Mouse (Mus musculus): Measurements from ENCODE around the gene Gm5128.
"Not testable (repeated sequence)": the region's sequence is repeated elsewhere in the genome, so short reads cannot be mapped to it uniquely, and the experiment has no call there.

Gene Gm5128
- long read RNA-seq, experiment 1: 0 reads
- long read RNA-seq, experiment 2: 0 reads

DNA sequence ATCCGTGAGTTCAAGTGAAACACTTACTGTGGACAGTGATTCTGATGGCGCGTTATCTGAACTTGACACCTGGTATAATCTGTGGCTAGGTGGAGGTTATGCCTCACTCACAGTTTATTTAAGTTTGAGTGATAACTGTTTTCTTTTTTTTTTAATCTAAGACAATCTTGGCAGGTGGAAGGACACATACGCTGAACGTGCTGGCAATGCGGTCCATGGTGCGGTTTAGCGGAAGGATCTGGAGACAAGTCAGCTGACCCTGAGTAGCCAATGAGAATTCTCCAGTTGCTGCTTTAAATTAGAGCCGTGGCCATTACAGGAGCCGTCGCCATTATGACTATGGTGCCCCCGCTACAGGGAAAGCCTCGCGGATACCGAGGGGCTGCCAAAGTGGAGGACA is at the start of gene Gm5128:
Gm5128 (plus strand) TSS at position 301 of the 400 bp plus-strand sequence.
- intact Hi-C loops (cut with DNase I): not testable (repeated sequence)

DNA sequence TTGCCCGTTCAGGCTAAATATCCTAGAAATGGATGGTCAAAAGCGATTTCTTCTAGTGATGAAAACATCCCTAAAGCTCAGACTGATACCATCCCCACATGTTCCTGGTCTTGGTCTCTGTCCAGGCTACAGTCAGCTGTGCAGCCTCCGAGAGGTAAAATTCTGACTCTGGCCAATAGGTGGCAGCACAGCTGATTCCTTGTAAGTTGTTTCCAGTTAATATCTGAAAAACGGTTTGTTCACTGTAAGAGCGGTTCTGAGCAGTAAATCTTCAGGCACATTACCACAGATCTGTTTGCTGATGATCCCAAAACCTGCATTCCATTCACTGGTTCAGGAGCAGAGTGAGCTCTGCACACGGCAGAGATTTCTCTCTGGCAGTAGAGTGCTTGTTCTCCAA is 12.4 kb upstream of the Gm5128 start:
- intact Hi-C loops (cut with DNase I): not testable (repeated sequence)

- intact Hi-C loops (cut with DNase I): not testable (repeated sequence)
Measured at GRCm38 (mm10) chrX:135361943-135362342, 11.1 kb upstream of the Gm5128 start.

GRCm38 (mm10) chrX:135403578-135403977 is 30.5 kb downstream of the Gm5128 start:
- intact Hi-C loops (cut with DNase I): not testable (repeated sequence)

GRCm38 (mm10) chrX:135421203-135421602 is 48.1 kb downstream of the Gm5128 start:
- intact Hi-C loops (cut with DNase I): not testable (repeated sequence)

DNA sequence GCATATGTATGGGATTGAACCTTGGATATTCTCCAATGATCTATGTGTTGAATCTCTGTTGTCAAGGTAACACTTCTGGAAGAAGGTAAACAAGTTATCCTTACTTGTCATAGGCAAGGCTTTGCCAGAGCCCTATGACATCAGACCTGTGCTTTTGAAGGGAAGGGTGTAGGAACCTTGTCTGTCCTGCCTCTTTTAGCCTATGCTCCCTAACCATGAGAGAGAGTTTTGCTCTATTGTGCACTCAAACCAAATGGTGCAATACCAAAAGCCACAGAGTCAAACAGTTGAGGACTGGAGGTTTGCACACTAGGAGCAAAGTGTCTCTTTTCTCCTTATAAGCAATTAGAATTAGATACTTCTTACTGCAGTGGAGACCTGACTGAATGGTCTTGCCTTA is 48.7 kb downstream of the Gm5128 start:
- intact Hi-C loops (cut with DNase I): not testable (repeated sequence)

GRCm38 (mm10) chrX:135422473-135422872 is 49.4 kb downstream of the Gm5128 start:
- intact Hi-C loops (cut with DNase I): not testable (repeated sequence)
